Mouse (Mus musculus) neural tube, embryonic 11.5 days (tissue): Measurements from ENCODE around the gene Setd2. TPM values are rescaled to one million over a fixed set of nuclear protein-coding genes. Genes with fewer than 3 reads are reported as not detected.

Experiments used
- ATAC-seq: fragments of 200-750 bp; cut with Nextera tagmentation; 2 replicates; pipeline ENCODE4 v1.8.0; 2017; ENCODE audit warnings: moderate number of reproducible peaks, mild to moderate bottlenecking, moderate TSS enrichment, moderate library complexity; ENCODE audit not compliant: insufficient read depth, low FRiP score, low TSS enrichment
- DNase-seq: peaks from one replicate; pipeline ENCODE4 v3.0.0-alpha.2; 2015; ENCODE audit warnings: low spot score
- H3K27ac ChIP-seq: fragments of 300-500 bp; sonication (generic); 2 replicates; pipeline ENCODE4 v1.5.1; 2014; ENCODE audit warnings: low read depth, mild to moderate bottlenecking, low read length
- H3K27me3 ChIP-seq: fragments of 300-500 bp; sonication (generic); 2 replicates; pipeline ENCODE4 v1.6.1; 2014; ENCODE audit warnings: mild to moderate bottlenecking, low read length, mixed read lengths; ENCODE audit not compliant: control insufficient read depth, insufficient read depth
- H3K36me3 ChIP-seq: fragments of 300-500 bp; sonication (generic); 2 replicates; pipeline ENCODE4 v1.6.1; 2014; ENCODE audit warnings: mild to moderate bottlenecking, low read length, moderate library complexity, mixed read lengths; ENCODE audit not compliant: control insufficient read depth, insufficient read depth
- H3K4me1 ChIP-seq: fragments of 300-500 bp; sonication (generic); 2 replicates; pipeline ENCODE4 v1.6.1; 2014; ENCODE audit warnings: low read length, mixed read lengths; ENCODE audit not compliant: control insufficient read depth, insufficient read depth
- H3K4me2 ChIP-seq: fragments of 300-500 bp; sonication (generic); 2 replicates; pipeline ENCODE4 v1.6.1; 2014; ENCODE audit warnings: low read depth, mild to moderate bottlenecking, moderate library complexity
- H3K4me3 ChIP-seq: fragments of 300-500 bp; sonication (generic); 2 replicates; pipeline ENCODE4 v1.5.1; 2014; ENCODE audit warnings: low read depth, low read length
- H3K9ac ChIP-seq: fragments of 300-500 bp; sonication (generic); 2 replicates; pipeline ENCODE4 v1.6.1; 2014; ENCODE audit warnings: mild to moderate bottlenecking, low read length
- H3K9me3 ChIP-seq: fragments of 300-500 bp; sonication (generic); 2 replicates; pipeline ENCODE4 v1.6.1; 2016; ENCODE audit warnings: low read length; ENCODE audit not compliant: control insufficient read depth
- WGBS: fragments of 180-500 bp; shearing (Covaris S2); extraction: QIAGEN DNeasy Blood & Tissue Kit; methylation state at CpG from one replicate; pipeline ENCODE4 v1.1.7; 2014; 5-methylcytosine and 5-hydroxymethylcytosine counted together
- polyA plus RNA-seq: library from polyadenylated mRNA; unstranded; fragments of >200 nt; fragmentation: Nextera tagmentation; extraction: Ambion mirVana; gene quantifications from 2 replicates; pipeline ENCODE4 v1.2.1, GENCODE M21; 2014

Gene Setd2
- polyA plus RNA-seq, 1 experiment from 2014 or later: 45.0 TPM

GRCm38 (mm10) chr9:110630171-110630570 is 97.8 kb downstream of the Setd2 start:
- Histone ChIP-seq H3K4me2 (no peak overlapping the region), H3K36me3 (no peaks in the 10 kb centered on the region), H3K4me3 (no peak overlapping the region), H3K9me3 (no peaks in the 10 kb centered on the region), H3K27me3 (peaks cover 6% of the 10 kb centered on the region), H3K9ac (no peak overlapping the region), H3K27ac (no peak overlapping the region), H3K4me1 (peaks cover 3% of the 10 kb centered on the region; the same call in 1 of the 2 replicates)
- DNase-seq: no peak
- WGBS: 93% methylated on average over 15 of the region's 15 CpGs
- no peak for ATAC-seq

- ATAC-seq (peak; percentile 54), DNase-seq (peak; percentile 86)
- no peaks in the 10 kb centered on the region for H3K9me3 ChIP-seq
- peaks cover 6% of the 10 kb centered on the region for H3K27me3 ChIP-seq
- no peak overlapping the region for H3K27ac ChIP-seq
- peaks cover 3% of the 10 kb centered on the region; the same call in 1 of the 2 replicates for H3K4me1 ChIP-seq
- 16% methylated on average over 10 of the region's 10 CpGs for WGBS
- H3K4me3 ChIP-seq: peak overlapping the region; percentile 7
- 0 out of 2 replicates have a peak overlapping the region, but pooled peaks have one; percentile 35 for H3K9ac ChIP-seq
- H3K36me3 ChIP-seq: no peaks in the 10 kb centered on the region
- H3K4me2 ChIP-seq: peak overlapping the region; percentile 27
Observed at GRCm38 (mm10) chr9:110631191-110631590, 98.8 kb downstream of the Setd2 start.

GRCm38 (mm10) chr9:110631651-110632275 is 99.4 kb downstream of the Setd2 start:
- peak overlapping the region; percentile 7 for H3K4me3 ChIP-seq
- H3K36me3 ChIP-seq: no peaks in the 10 kb centered on the region
- H3K27ac ChIP-seq: no peak overlapping the region
- H3K9me3 ChIP-seq: no peaks in the 10 kb centered on the region
- peak; percentile 71 for ATAC-seq
- peak overlapping the region; percentile 27 for H3K4me2 ChIP-seq
- H3K4me1 ChIP-seq: peaks cover 3% of the 10 kb centered on the region; the same call in 1 of the 2 replicates
- DNase-seq: peak; percentile 74
- 0 out of 2 replicates have a peak overlapping the region, but pooled peaks have one; percentile 35 for H3K9ac ChIP-seq
- WGBS: 12% methylated on average over 30 of the region's 30 CpGs
- peaks cover 6% of the 10 kb centered on the region for H3K27me3 ChIP-seq

- H3K9me3 ChIP-seq: no peaks in the 10 kb centered on the region
- no peak overlapping the region for H3K9ac ChIP-seq
- no peak overlapping the region for H3K4me2 ChIP-seq
- no peak for ATAC-seq
- H3K4me3 ChIP-seq: no peak overlapping the region
- peaks cover 3% of the 10 kb centered on the region; the same call in 1 of the 2 replicates for H3K4me1 ChIP-seq
- H3K27me3 ChIP-seq: peaks cover 6% of the 10 kb centered on the region
- H3K36me3 ChIP-seq: no peaks in the 10 kb centered on the region
- DNase-seq: no peak
- WGBS: 87% methylated on average over 15 of the region's 15 CpGs
- no peak overlapping the region for H3K27ac ChIP-seq
Observed at GRCm38 (mm10) chr9:110632671-110633070, 100.3 kb downstream of the Setd2 start.

GRCm38 (mm10) chr9:110633882-110634281 is 101.5 kb downstream of the Setd2 start:
- H3K4me2 ChIP-seq: no peak overlapping the region
- no peak overlapping the region for H3K9ac ChIP-seq
- peaks cover 6% of the 10 kb centered on the region for H3K27me3 ChIP-seq
- WGBS: 83% methylated on average over 17 of the region's 17 CpGs
- no peak overlapping the region for H3K4me3 ChIP-seq
- DNase-seq (no peak), ATAC-seq (no peak)
- H3K4me1 ChIP-seq: peaks cover 3% of the 10 kb centered on the region; the same call in 1 of the 2 replicates
- no peaks in the 10 kb centered on the region for H3K9me3 ChIP-seq
- H3K36me3 ChIP-seq: no peaks in the 10 kb centered on the region
- H3K27ac ChIP-seq: no peak overlapping the region

- no peaks in the 10 kb centered on the region for H3K36me3 ChIP-seq
- peaks cover 3% of the 10 kb centered on the region; the same call in 1 of the 2 replicates for H3K4me1 ChIP-seq
- peaks cover 6% of the 10 kb centered on the region for H3K27me3 ChIP-seq
- H3K4me3 ChIP-seq: no peak overlapping the region
- H3K9me3 ChIP-seq: no peaks in the 10 kb centered on the region
- H3K9ac ChIP-seq: no peak overlapping the region
- WGBS: 11% methylated on average over 19 of the region's 19 CpGs
- no peak overlapping the region for H3K4me2 ChIP-seq
- no peak overlapping the region for H3K27ac ChIP-seq
- ATAC-seq (no peak), DNase-seq (peak; percentile 88)
Observed at GRCm38 (mm10) chr9:110635225-110635624, 102.8 kb downstream of the Setd2 start.

GRCm38 (mm10) chr9:110638611-110639021 is 106.2 kb downstream of the Setd2 start:
- Histone ChIP-seq H3K4me3 (no peak overlapping the region), H3K27me3 (no peaks in the 10 kb centered on the region; the same call in 1 of the 2 replicates), H3K9ac (no peak overlapping the region), H3K4me1 (no peaks in the 10 kb centered on the region), H3K4me2 (no peak overlapping the region), H3K36me3 (no peaks in the 10 kb centered on the region), H3K27ac (no peak overlapping the region), H3K9me3 (no peaks in the 10 kb centered on the region)
- ATAC-seq: no peak
- DNase-seq: no peak
- 86% methylated on average over 10 of the region's 10 CpGs for WGBS

- no peak overlapping the region for H3K4me3 ChIP-seq
- DNase-seq: no peak
- ATAC-seq: no peak
- H3K4me1 ChIP-seq: no peaks in the 10 kb centered on the region
- no peaks in the 10 kb centered on the region for H3K9me3 ChIP-seq
- H3K4me2 ChIP-seq: no peak overlapping the region
- H3K27ac ChIP-seq: no peak overlapping the region
- no peaks in the 10 kb centered on the region for H3K27me3 ChIP-seq
- H3K36me3 ChIP-seq: no peaks in the 10 kb centered on the region
- H3K9ac ChIP-seq: no peak overlapping the region
- 91% methylated on average over 5 of the region's 5 CpGs for WGBS
Observed at GRCm38 (mm10) chr9:110641006-110641405, 108.6 kb downstream of the Setd2 start.
